Mouse (Mus musculus): Measurements from ENCODE around the gene Exph5.

DNA sequence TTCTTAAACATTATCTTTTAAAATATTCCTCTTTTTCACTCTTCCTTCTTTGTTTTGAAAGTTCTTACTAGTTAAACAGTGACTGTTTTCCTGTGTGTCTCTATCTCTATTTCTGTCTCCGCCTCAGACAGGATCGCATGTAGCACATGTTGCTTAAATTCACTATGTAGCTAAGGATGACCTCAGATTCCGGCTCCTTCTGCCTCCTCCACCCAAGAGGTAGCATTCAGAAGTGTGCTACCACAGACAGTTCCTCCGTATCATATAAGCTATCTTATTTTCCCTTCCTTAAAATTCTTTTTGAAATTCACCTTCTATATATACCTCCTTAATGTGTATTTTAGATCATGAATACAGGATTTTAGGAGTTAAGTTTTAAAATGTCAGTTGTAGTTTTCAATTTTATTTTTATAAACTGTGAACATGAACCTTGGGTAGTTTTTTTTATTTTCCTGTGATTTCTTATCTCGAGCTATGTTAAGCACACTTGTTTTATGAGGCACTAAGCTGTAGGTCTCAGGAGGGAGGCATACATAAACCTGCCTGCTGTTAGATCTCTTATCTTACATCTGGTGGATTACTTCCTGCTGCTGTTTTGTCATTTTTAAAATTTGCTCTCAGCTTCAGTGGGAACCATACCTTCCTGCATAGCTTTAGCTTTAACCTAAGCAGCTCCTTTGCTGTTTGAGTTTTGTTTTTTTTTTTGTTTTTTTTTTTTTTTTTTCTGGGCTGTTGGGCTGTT lies 30.0 kb upstream of the Exph5 start:
- TF ChIP-seq CTCF (IDR thresholded peaks at IDR 0.05; ENCODE audit: low read depth, low read length) (no peak), POLR2A (IDR thresholded peaks at IDR 0.05; ENCODE audit: extremely low read depth, insufficient read depth, low read length) (no peak)

Data from liver, adult 2 months (tissue).